Mouse (Mus musculus): ENCODE measurements around the gene Mapk7. TPM values are rescaled to one million over a fixed set of nuclear protein-coding genes. Genes with fewer than 3 reads are reported as not detected.

Mapk7 gene
- total and polyA plus RNA-seq, 3 experiments, result 5.1 to 21.6 (median 12.2) TPM

DNA sequence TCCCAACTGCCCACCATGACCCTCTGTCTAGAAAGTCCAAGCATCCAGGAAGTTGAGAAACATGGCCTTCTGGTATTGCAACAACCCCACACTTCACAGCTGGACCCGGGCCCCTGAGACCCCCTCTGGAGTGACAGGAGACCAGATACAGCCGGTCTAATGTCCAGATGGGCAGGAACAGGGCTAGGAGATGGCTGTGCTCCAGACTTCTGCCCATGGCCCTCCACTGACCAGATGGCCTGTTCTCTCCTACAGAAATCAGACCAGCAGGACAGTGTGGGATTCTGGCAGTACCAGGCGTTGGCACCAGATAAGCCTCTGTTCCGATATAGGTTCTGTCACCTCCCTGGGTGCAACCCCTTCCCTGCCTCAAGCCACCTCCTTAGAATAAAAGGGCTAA lies 25.7 kb downstream of the Mapk7 start:
- H3K9ac ChIP-seq (ENCODE audit: insufficient read depth, low read depth), result no peak overlapping the region
- H3K4me3 ChIP-seq (replicated peaks in 1 of 3; ENCODE audit: low read depth in 2 of 3, low read length in 2 of 3, poor library complexity in 1 of 3), result no peak overlapping the region
- in situ Hi-C loops (cut with MboI; ENCODE audit: low pct_ligation_motif_present, low pct_unique_long_range_greater_than_20kb, low sequenced_read_pairs), result no loop called here
- DNase-seq (ENCODE audit: extremely low read depth), result no peak
- H3K27ac ChIP-seq (ENCODE audit: insufficient read depth, low read depth), result no peak overlapping the region
- H3K79me2 ChIP-seq (replicated peaks; ENCODE audit: control insufficient read depth, extremely low read depth, insufficient read depth, poor library complexity, severe bottlenecking), result no peaks in the 10 kb centered on the region
- no peak overlapping the region for H3K4me2 ChIP-seq (ENCODE audit: insufficient read depth, low read depth, poor library complexity, severe bottlenecking)
- H3K9me3 ChIP-seq (replicated peaks; ENCODE audit: low read length), result no peaks in the 10 kb centered on the region
- H3K4me1 ChIP-seq (ENCODE audit: control insufficient read depth in 1 of 2, insufficient read depth in 2 of 2), result no peaks in the 10 kb centered on the region
- dilution Hi-C loops (cut with MboI; ENCODE audit: extremely low pct_ligation_motif_present, extremely low pct_unique_long_range_greater_than_20kb, low sequenced_read_pairs), result no loop called here
- H3K27me3 ChIP-seq (replicated peaks), result peaks cover 41% of the 10 kb centered on the region
- TF ChIP-seq POLR2A (IDR thresholded peaks at IDR 0.05; ENCODE audit: low read depth, low read length), result no peak
- no peak for TF ChIP-seq NELFE (IDR thresholded peaks at IDR 0.05; ENCODE audit: low read depth, low read length)
- H3K36me3 ChIP-seq (replicated peaks in 1 of 2; ENCODE audit: control insufficient read depth in 1 of 2, insufficient read depth in 1 of 2, low read length in 1 of 2), result no peaks in the 10 kb centered on the region

DNA sequence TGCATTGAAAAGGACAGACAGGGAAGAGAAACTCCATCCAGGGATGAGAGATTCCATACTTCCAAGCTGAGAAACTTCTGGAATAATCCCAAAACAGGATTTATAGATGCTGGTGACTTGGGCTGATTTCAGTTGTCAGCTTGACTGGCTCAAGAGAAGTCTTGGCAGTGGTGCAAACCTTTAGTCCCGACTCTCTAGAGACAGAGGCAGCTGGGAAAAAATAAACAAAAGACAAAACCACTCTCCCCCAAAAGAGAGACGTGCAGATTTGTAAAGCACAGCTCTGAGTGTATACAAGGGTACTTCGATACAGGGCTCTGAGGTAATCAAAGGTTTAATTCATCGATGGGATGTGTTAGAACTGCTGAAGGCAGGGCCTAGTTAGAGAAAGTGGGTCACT lies 28.8 kb downstream of the Mapk7 start:
- H3K9ac ChIP-seq (ENCODE audit: insufficient read depth, low read depth), result no peak overlapping the region
- peaks cover 2% of the 10 kb centered on the region for H3K9me3 ChIP-seq (replicated peaks; ENCODE audit: low read length)
- H3K27me3 ChIP-seq (replicated peaks), result peaks cover 49% of the 10 kb centered on the region
- dilution Hi-C loops (cut with MboI; ENCODE audit: extremely low pct_ligation_motif_present, extremely low pct_unique_long_range_greater_than_20kb, low sequenced_read_pairs) (no loop called here), in situ Hi-C loops (cut with MboI; ENCODE audit: low pct_ligation_motif_present, low pct_unique_long_range_greater_than_20kb, low sequenced_read_pairs) (no loop called here)
- no peak overlapping the region for H3K4me3 ChIP-seq (replicated peaks in 1 of 3; ENCODE audit: low read depth in 2 of 3, low read length in 2 of 3, poor library complexity in 1 of 3)
- TF ChIP-seq EP300 (IDR thresholded peaks at IDR 0.05; ENCODE audit: low read length) (no peak), KAT2A (IDR thresholded peaks at IDR 0.05; ENCODE audit: insufficient replicate concordance, low read length) (no peak), CHD1 (IDR thresholded peaks at IDR 0.05; ENCODE audit: low read depth, low read length) (no peak), ETS1 (conservative IDR thresholded peaks at IDR 0.05; ENCODE audit: low read depth, low read length) (no peak), JUN (IDR thresholded peaks at IDR 0.05; ENCODE audit: insufficient read depth, low read depth, low read length) (no peak), GABPA (IDR thresholded peaks at IDR 0.05; ENCODE audit: insufficient replicate concordance, low read depth, low read length) (no peak)
- no peak overlapping the region for H3K27ac ChIP-seq (ENCODE audit: insufficient read depth, low read depth)
- H3K4me1 ChIP-seq (ENCODE audit: control insufficient read depth in 1 of 2, insufficient read depth in 2 of 2), result no peaks in the 10 kb centered on the region
- H3K4me2 ChIP-seq (ENCODE audit: insufficient read depth, low read depth, poor library complexity, severe bottlenecking), result no peak overlapping the region
- no peaks in the 10 kb centered on the region for H3K36me3 ChIP-seq (replicated peaks in 1 of 2; ENCODE audit: control insufficient read depth in 1 of 2, insufficient read depth in 1 of 2, low read length in 1 of 2)
- DNase-seq (ENCODE audit: extremely low read depth), result no peak
- no peaks in the 10 kb centered on the region for H3K79me2 ChIP-seq (replicated peaks; ENCODE audit: control insufficient read depth, extremely low read depth, insufficient read depth, poor library complexity, severe bottlenecking)

DNA sequence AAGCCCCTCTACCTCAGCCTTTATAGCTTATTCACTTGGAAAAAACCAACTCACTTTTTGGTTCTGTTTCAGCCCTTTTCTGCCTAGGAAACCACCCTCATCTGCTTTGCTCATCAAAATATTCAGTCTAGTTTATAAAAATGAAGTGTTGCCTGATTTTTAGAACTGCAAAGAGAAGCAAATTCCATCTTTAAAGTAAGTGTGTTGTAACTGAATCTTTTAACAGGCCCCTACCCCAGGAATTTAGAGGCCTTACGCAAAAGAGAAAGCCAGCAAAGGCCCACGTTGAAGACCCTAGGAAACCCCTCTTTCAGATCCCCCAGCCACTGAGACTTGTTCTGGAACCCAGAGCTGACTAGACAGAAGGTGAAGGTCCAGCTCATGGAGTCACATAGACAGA lies 30.1 kb downstream of the Mapk7 start:
- in situ Hi-C loops (cut with MboI; ENCODE audit: low pct_ligation_motif_present, low pct_unique_long_range_greater_than_20kb, low sequenced_read_pairs), result no loop called here
- no peak for TF ChIP-seq MAFK (IDR thresholded peaks at IDR 0.05; ENCODE audit: insufficient replicate concordance, low read length)
- no peak for TF ChIP-seq TBP (conservative IDR thresholded peaks at IDR 0.05; ENCODE audit: low read depth, low read length)
- no peak for TF ChIP-seq MEF2A (IDR thresholded peaks at IDR 0.05; ENCODE audit: borderline replicate concordance, low read depth, low read length)
- TF ChIP-seq MAZ (IDR thresholded peaks at IDR 0.05; ENCODE audit: low read depth, low read length), result no peak
- TF ChIP-seq PAX5 (IDR thresholded peaks at IDR 0.05; ENCODE audit: low read length), result no peak
- no peak for TF ChIP-seq KAT2A (IDR thresholded peaks at IDR 0.05; ENCODE audit: insufficient replicate concordance, low read length)
- TF ChIP-seq SIN3A (IDR thresholded peaks at IDR 0.05; ENCODE audit: low read length), result no peak
- TF ChIP-seq POLR2A (IDR thresholded peaks at IDR 0.05; ENCODE audit: low read depth, low read length), result no peak
- no peak for TF ChIP-seq MYC (IDR thresholded peaks at IDR 0.05; ENCODE audit: low read depth, low read length)
- TF ChIP-seq BHLHE40 (IDR thresholded peaks at IDR 0.05; ENCODE audit: low read depth, low read length), result no peak
- no peak for TF ChIP-seq TCF12 (IDR thresholded peaks at IDR 0.05; ENCODE audit: low read depth, low read length)
- no peak for TF ChIP-seq ELF1 (IDR thresholded peaks at IDR 0.05; ENCODE audit: low read depth, low read length)
- TF ChIP-seq POLR2AphosphoS2 (IDR thresholded peaks at IDR 0.05; ENCODE audit: low read depth, low read length), result no peak
- no peak for TF ChIP-seq JUND (conservative IDR thresholded peaks at IDR 0.05; ENCODE audit: low read depth, low read length)
- no peak for TF ChIP-seq ETS1 (conservative IDR thresholded peaks at IDR 0.05; ENCODE audit: low read depth, low read length)
- TF ChIP-seq RAD21 (IDR thresholded peaks at IDR 0.05; ENCODE audit: low read depth, low read length), result no peak
- TF ChIP-seq USF1 (IDR thresholded peaks at IDR 0.05; ENCODE audit: low read depth, low read length), result no peak
- no peak for TF ChIP-seq CHD2 (IDR thresholded peaks at IDR 0.05; ENCODE audit: low read length)
- Histone ChIP-seq H3K9me3 (replicated peaks; ENCODE audit: low read length) (peaks cover 8% of the 10 kb centered on the region), H3K4me2 (ENCODE audit: insufficient read depth, low read depth, poor library complexity, severe bottlenecking) (no peak overlapping the region), H3K79me2 (replicated peaks; ENCODE audit: control insufficient read depth, extremely low read depth, insufficient read depth, poor library complexity, severe bottlenecking) (no peaks in the 10 kb centered on the region), H3K4me3 (replicated peaks in 1 of 3; ENCODE audit: low read depth in 2 of 3, low read length in 2 of 3, poor library complexity in 1 of 3) (no peak overlapping the region), H3K9ac (ENCODE audit: insufficient read depth, low read depth) (no peak overlapping the region), H3K27ac (ENCODE audit: insufficient read depth, low read depth) (no peak overlapping the region), H3K36me3 (replicated peaks in 1 of 2; ENCODE audit: control insufficient read depth in 1 of 2, insufficient read depth in 1 of 2, low read length in 1 of 2) (no peaks in the 10 kb centered on the region), H3K27me3 (replicated peaks) (peaks cover 53% of the 10 kb centered on the region), H3K4me1 (ENCODE audit: control insufficient read depth in 1 of 2, insufficient read depth in 2 of 2) (no peaks in the 10 kb centered on the region; a peak in 1 of 4 replicates)
- dilution Hi-C loops (cut with MboI; ENCODE audit: extremely low pct_ligation_motif_present, extremely low pct_unique_long_range_greater_than_20kb, low sequenced_read_pairs), result no loop called here
- DNase-seq (ENCODE audit: extremely low read depth), result no peak
